Mouse (Mus musculus) midbrain, postnatal 0 days (tissue): Measurements from ENCODE around the gene Olfr1100. TPM values are rescaled to one million over a fixed set of nuclear protein-coding genes. Genes with fewer than 3 reads are reported as not detected.

Experiments
- ATAC-seq: fragments of 200-750 bp; cut with Nextera tagmentation; 2 replicates; pipeline ENCODE4 v1.8.0; 2017; ENCODE audit warnings: moderate number of reproducible peaks, mild to moderate bottlenecking, moderate TSS enrichment, moderate library complexity; ENCODE audit not compliant: low FRiP score
- DNase-seq: peaks from one replicate; pipeline ENCODE4 v3.0.0-alpha.2; 2015; ENCODE audit warnings: low spot score
- H3K27ac ChIP-seq: fragments of 300-500 bp; sonication (generic); 2 replicates; pipeline ENCODE4 v1.5.1; 2014; ENCODE audit warnings: low read depth, mild to moderate bottlenecking, low read length, mixed read lengths
- H3K27me3 ChIP-seq: fragments of 300-500 bp; sonication (generic); 2 replicates; pipeline ENCODE4 v1.6.1; 2014; ENCODE audit warnings: low read length, control low read depth, mixed read lengths; ENCODE audit not compliant: insufficient read depth
- H3K36me3 ChIP-seq: fragments of 300-500 bp; sonication (generic); 2 replicates; pipeline ENCODE4 v1.6.1; 2014; ENCODE audit warnings: low read length, control low read depth, mixed read lengths; ENCODE audit not compliant: insufficient read depth
- H3K4me1 ChIP-seq: fragments of 300-500 bp; sonication (generic); 2 replicates; pipeline ENCODE4 v1.6.1; 2014; ENCODE audit warnings: mild to moderate bottlenecking, control low read depth, antibody characterized with exemption, low read length, mixed read lengths; ENCODE audit not compliant: insufficient read depth
- H3K4me2 ChIP-seq: fragments of 300-500 bp; sonication (generic); 2 replicates; pipeline ENCODE4 v1.6.1; 2014; ENCODE audit warnings: low read depth, mild to moderate bottlenecking, low read length, mixed read lengths; ENCODE audit not compliant: poor library complexity, severe bottlenecking
- H3K4me3 ChIP-seq: fragments of 300-500 bp; sonication (generic); 2 replicates; pipeline ENCODE4 v1.5.1; 2014; ENCODE audit warnings: low read depth, mild to moderate bottlenecking, low read length, moderate library complexity
- H3K9ac ChIP-seq: fragments of 300-500 bp; sonication (generic); replicated peaks from 2 replicates; pipeline ENCODE4 v1.6.1; 2014; ENCODE audit warnings: mild to moderate bottlenecking, low read length, moderate library complexity, mixed read lengths; ENCODE audit not compliant: poor library complexity, severe bottlenecking
- H3K9me3 ChIP-seq: fragments of 300-500 bp; sonication (generic); 2 replicates; pipeline ENCODE4 v1.6.1; 2016; ENCODE audit warnings: low read length, control low read depth
- CTCF ChIP-seq: IDR thresholded peaks from 2 replicates; pipeline ENCODE4 v1.5.1; 2016; ENCODE audit warnings: antibody characterized with exemption, mild to moderate bottlenecking
- WGBS: fragments of 180-500 bp; shearing (Covaris S2); extraction: QIAGEN DNeasy Blood & Tissue Kit; methylation state at CpG from one replicate; pipeline ENCODE4 v1.1.7; 2014; 5-methylcytosine and 5-hydroxymethylcytosine counted together
- polyA plus RNA-seq: library from polyadenylated mRNA; unstranded; fragments of >200 nt; fragmentation: Nextera tagmentation; extraction: Ambion mirVana; gene quantifications from 2 replicates; pipeline ENCODE4 v1.2.1, GENCODE M21; 2015
- total RNA-seq: library from RNA; depleted of rRNA; stranded (reverse); fragments of >200 nt; gene quantifications from 2 replicates; pipeline ENCODE4 v1.2.3, GENCODE M21; 2014; rRNA removed

Olfr1100 gene
- total RNA-seq, result not detected in 2 replicates
- not detected in 2 replicates for polyA plus RNA-seq

GRCm38 (mm10) chr2:86979854-86980253 lies at the start of gene Olfr1100:
Olfr1100 (minus strand) TSS chr2:86979954.
- H3K4me1 ChIP-seq, result no peaks in the 10 kb centered on the region
- no peak for TF ChIP-seq CTCF
- DNase-seq (no peak), ATAC-seq (no peak)
- no peak within 1 kb of the TSS for H3K4me3 ChIP-seq
- no peaks in the 10 kb centered on the region for H3K27me3 ChIP-seq
- H3K9ac ChIP-seq, result no peak within 1 kb of the TSS
- WGBS, result 81% methylated on average over 3 of the region's 3 CpGs
- no peak within 1 kb of the TSS for H3K4me2 ChIP-seq
- H3K9me3 ChIP-seq, result no peaks in the 10 kb centered on the region
- no peak within 1 kb of the TSS for H3K27ac ChIP-seq
- no peaks in the 10 kb centered on the region for H3K36me3 ChIP-seq

GRCm38 (mm10) chr2:87026980-87027379 lies 47.2 kb upstream of the Olfr1100 start, which contains the start of gene Olfr1104:
Olfr1104 (minus strand) TSS chr2:87027080.
- no peak within 1 kb of the TSS for H3K4me2 ChIP-seq
- ATAC-seq (no peak), DNase-seq (no peak)
- H3K27ac ChIP-seq, result no peak within 1 kb of the TSS
- WGBS, result 82% methylated on average over 1 of the region's 1 CpGs
- no peaks in the 10 kb centered on the region for H3K36me3 ChIP-seq
- no peak within 1 kb of the TSS for H3K4me3 ChIP-seq
- no peaks in the 10 kb centered on the region for H3K27me3 ChIP-seq
- TF ChIP-seq CTCF, result no peak
- H3K9ac ChIP-seq, result no peak within 1 kb of the TSS
- H3K9me3 ChIP-seq, result no peaks in the 10 kb centered on the region
- H3K4me1 ChIP-seq, result no peaks in the 10 kb centered on the region

GRCm38 (mm10) chr2:86998098-86998497 lies 18.3 kb upstream of the Olfr1100 start, which contains the start of gene Olfr1102:
Olfr1102 (plus strand) TSS chr2:86998398.
- ATAC-seq, result no peak
- no peak within 1 kb of the TSS for H3K4me3 ChIP-seq
- no peak within 1 kb of the TSS for H3K4me2 ChIP-seq
- H3K9ac ChIP-seq, result no peak within 1 kb of the TSS
- no peak within 1 kb of the TSS for H3K27ac ChIP-seq
- no peaks in the 10 kb centered on the region for H3K27me3 ChIP-seq
- no peak for DNase-seq
- no peaks in the 10 kb centered on the region for H3K4me1 ChIP-seq
- H3K36me3 ChIP-seq, result no peaks in the 10 kb centered on the region
- H3K9me3 ChIP-seq, result no peaks in the 10 kb centered on the region
- TF ChIP-seq CTCF, result no peak

GRCm38 (mm10) chr2:86991121-86991520 lies 11.4 kb upstream of the Olfr1100 start, which contains the start of gene Olfr1101:
Olfr1101 (minus strand) TSS chr2:86991221.
- no peak for ATAC-seq
- Histone ChIP-seq H3K4me3 (no peak within 1 kb of the TSS), H3K27ac (no peak within 1 kb of the TSS), H3K4me1 (no peaks in the 10 kb centered on the region), H3K9me3 (no peaks in the 10 kb centered on the region), H3K27me3 (no peaks in the 10 kb centered on the region), H3K4me2 (no peak within 1 kb of the TSS), H3K36me3 (no peaks in the 10 kb centered on the region), H3K9ac (no peak within 1 kb of the TSS)
- no peak for TF ChIP-seq CTCF
- DNase-seq, result no peak
- 78% methylated on average over 3 of the region's 3 CpGs for WGBS

- Histone ChIP-seq H3K36me3 (no peaks in the 10 kb centered on the region), H3K4me2 (no peak within 1 kb of the TSS), H3K9ac (no peak within 1 kb of the TSS), H3K27ac (no peak within 1 kb of the TSS), H3K9me3 (no peaks in the 10 kb centered on the region), H3K27me3 (no peaks in the 10 kb centered on the region), H3K4me1 (no peaks in the 10 kb centered on the region), H3K4me3 (no peak within 1 kb of the TSS)
- ATAC-seq (no peak), DNase-seq (no peak)
- TF ChIP-seq CTCF, result no peak
- 81% methylated on average over 1 of the region's 1 CpGs for WGBS
These were observed 19.2 kb downstream of the Olfr1100 start, which contains the start of gene Olfr1099 for GRCm38 (mm10) chr2:86960593-86960992. Olfr1099 (minus strand) TSS chr2:86960693.

GRCm38 (mm10) chr2:86926557-86926956 lies 53.2 kb downstream of the Olfr1100 start:
- Histone ChIP-seq H3K27ac (no peak overlapping the region), H3K9ac (no peak overlapping the region), H3K9me3 (no peaks in the 10 kb centered on the region), H3K4me2 (no peak overlapping the region), H3K4me1 (no peaks in the 10 kb centered on the region), H3K27me3 (no peaks in the 10 kb centered on the region), H3K4me3 (no peak overlapping the region), H3K36me3 (no peaks in the 10 kb centered on the region)
- no peak for TF ChIP-seq CTCF
- DNase-seq, result no peak
- no peak for ATAC-seq

Other genes with a start within 250 kb of the Olfr1100 start
- gene Olfr1089, start 246.3 kb downstream of the Olfr1100 start, total RNA-seq, result not detected in 2 replicates
- gene Olfr1089, start 246.3 kb downstream of the Olfr1100 start, polyA plus RNA-seq, result not detected in 2 replicates
- gene Olfr1090, start 221.0 kb downstream of the Olfr1100 start, total RNA-seq, result not detected in 2 replicates
- gene Olfr1090, start 221.0 kb downstream of the Olfr1100 start, polyA plus RNA-seq, result not detected in 2 replicates
- gene Olfr1093, start 197.5 kb downstream of the Olfr1100 start, total RNA-seq, result not detected in 2 replicates
- not detected in 2 replicates for gene Olfr1093, start 197.5 kb downstream of the Olfr1100 start, polyA plus RNA-seq
- gene Olfr141, start 169.9 kb downstream of the Olfr1100 start, total RNA-seq, result not detected in 2 replicates
- gene Olfr141, start 169.9 kb downstream of the Olfr1100 start, polyA plus RNA-seq, result not detected in 2 replicates
- gene Olfr1094, start 155.3 kb downstream of the Olfr1100 start, total RNA-seq, result not detected in 2 replicates
- not detected in 2 replicates for gene Olfr1094, start 155.3 kb downstream of the Olfr1100 start, polyA plus RNA-seq
- not detected in 2 replicates for gene Olfr1095, start 128.3 kb downstream of the Olfr1100 start, total RNA-seq
- not detected in 2 replicates for gene Olfr1095, start 128.3 kb downstream of the Olfr1100 start, polyA plus RNA-seq
- not detected in 2 replicates for gene Gm13723, start 105.2 kb downstream of the Olfr1100 start, total RNA-seq
- not detected in 2 replicates for gene Gm13723, start 105.2 kb downstream of the Olfr1100 start, polyA plus RNA-seq
- not detected in 2 replicates for gene Olfr1097, start 87.7 kb downstream of the Olfr1100 start, total RNA-seq
- not detected in 2 replicates for gene Olfr1097, start 87.7 kb downstream of the Olfr1100 start, polyA plus RNA-seq
- not detected in 2 replicates for gene Olfr1098, start 55.4 kb downstream of the Olfr1100 start, total RNA-seq
- gene Olfr1098, start 55.4 kb downstream of the Olfr1100 start, polyA plus RNA-seq, result not detected in 2 replicates
- gene Olfr1099, start 19.3 kb downstream of the Olfr1100 start, total RNA-seq, result not detected in 2 replicates
- gene Olfr1099, start 19.3 kb downstream of the Olfr1100 start, polyA plus RNA-seq, result not detected in 2 replicates
- gene Olfr1101, start 11.3 kb upstream of the Olfr1100 start, total RNA-seq, result not detected in 2 replicates
- gene Olfr1101, start 11.3 kb upstream of the Olfr1100 start, polyA plus RNA-seq, result not detected in 2 replicates
- not detected in 2 replicates for gene Olfr1102, start 18.4 kb upstream of the Olfr1100 start, total RNA-seq
- gene Olfr1102, start 18.4 kb upstream of the Olfr1100 start, polyA plus RNA-seq, result not detected in 2 replicates
- not detected in 2 replicates for gene Olfr1104, start 47.1 kb upstream of the Olfr1100 start, total RNA-seq
- gene Olfr1104, start 47.1 kb upstream of the Olfr1100 start, polyA plus RNA-seq, result not detected in 2 replicates
- not detected in 2 replicates for gene Olfr1105, start 56.6 kb upstream of the Olfr1100 start, total RNA-seq
- not detected in 2 replicates for gene Olfr1105, start 56.6 kb upstream of the Olfr1100 start, polyA plus RNA-seq
- gene Olfr1106, start 72.3 kb upstream of the Olfr1100 start, total RNA-seq, result not detected in 2 replicates
- gene Olfr1106, start 72.3 kb upstream of the Olfr1100 start, polyA plus RNA-seq, result not detected in 2 replicates
- gene Olfr1107, start 95.9 kb upstream of the Olfr1100 start, total RNA-seq, result not detected in 2 replicates
- not detected in 2 replicates for gene Olfr1107, start 95.9 kb upstream of the Olfr1100 start, polyA plus RNA-seq
- not detected in 2 replicates for gene Olfr1109, start 116.1 kb upstream of the Olfr1100 start, total RNA-seq
- not detected in 2 replicates for gene Olfr1109, start 116.1 kb upstream of the Olfr1100 start, polyA plus RNA-seq
- not detected in 2 replicates for gene Olfr259, start 134.6 kb upstream of the Olfr1100 start, total RNA-seq
- not detected in 2 replicates for gene Olfr259, start 134.6 kb upstream of the Olfr1100 start, polyA plus RNA-seq
- gene Olfr1110, start 160.3 kb upstream of the Olfr1100 start, total RNA-seq, result not detected in 2 replicates
- gene Olfr1110, start 160.3 kb upstream of the Olfr1100 start, polyA plus RNA-seq, result not detected in 2 replicates
- not detected in 2 replicates for gene Olfr1111, start 172.7 kb upstream of the Olfr1100 start, total RNA-seq
- gene Olfr1111, start 172.7 kb upstream of the Olfr1100 start, polyA plus RNA-seq, result not detected in 2 replicates
- not detected in 2 replicates for gene Olfr1112, start 207.8 kb upstream of the Olfr1100 start, total RNA-seq
- gene Olfr1112, start 207.8 kb upstream of the Olfr1100 start, polyA plus RNA-seq, result not detected in 2 replicates
- not detected in 2 replicates for gene Olfr1113, start 229.0 kb upstream of the Olfr1100 start, total RNA-seq
- gene Olfr1113, start 229.0 kb upstream of the Olfr1100 start, polyA plus RNA-seq, result not detected in 2 replicates